Mouse (Mus musculus): ENCODE measurements around the gene Aldoc.

Gene Aldoc

DNA sequence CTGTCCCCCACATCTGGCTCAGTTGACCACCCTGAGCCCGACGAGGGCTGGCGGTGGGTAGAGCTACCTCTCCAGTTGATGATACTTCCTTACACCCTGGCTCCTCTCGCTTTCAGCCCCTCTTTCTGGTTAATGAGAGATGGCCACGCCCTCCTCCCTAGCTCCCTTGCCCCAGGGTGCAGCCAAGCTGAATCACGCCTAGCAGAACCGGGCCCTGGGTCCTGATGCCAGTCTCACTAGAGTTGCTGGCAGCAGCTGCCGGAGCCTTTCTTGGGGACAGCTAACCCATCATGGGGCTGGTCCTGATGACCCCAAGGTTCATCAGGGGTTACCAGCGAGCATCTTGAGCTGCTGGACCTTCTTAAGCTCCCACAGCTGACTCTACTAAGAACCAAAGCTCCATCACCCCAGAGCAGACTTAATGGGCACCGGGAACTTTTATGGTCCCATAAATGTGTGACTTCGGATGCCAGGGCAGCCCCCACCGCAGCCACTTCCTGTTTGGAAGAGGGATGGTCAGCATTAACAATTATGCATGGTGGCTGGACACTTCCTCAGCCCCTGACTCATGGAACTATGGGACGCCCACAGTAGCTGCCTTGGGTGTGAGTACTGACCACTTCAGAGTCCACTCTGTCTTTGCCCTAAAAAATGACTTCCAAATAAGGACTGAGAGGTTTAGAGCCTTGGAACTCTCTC is 40.7 kb downstream of the Aldoc start:
- no peak for DNase-seq

GRCm38 (mm10) chr11:78364103-78364502 is 41.3 kb downstream of the Aldoc start:
- DNase-seq = no peak

DNA sequence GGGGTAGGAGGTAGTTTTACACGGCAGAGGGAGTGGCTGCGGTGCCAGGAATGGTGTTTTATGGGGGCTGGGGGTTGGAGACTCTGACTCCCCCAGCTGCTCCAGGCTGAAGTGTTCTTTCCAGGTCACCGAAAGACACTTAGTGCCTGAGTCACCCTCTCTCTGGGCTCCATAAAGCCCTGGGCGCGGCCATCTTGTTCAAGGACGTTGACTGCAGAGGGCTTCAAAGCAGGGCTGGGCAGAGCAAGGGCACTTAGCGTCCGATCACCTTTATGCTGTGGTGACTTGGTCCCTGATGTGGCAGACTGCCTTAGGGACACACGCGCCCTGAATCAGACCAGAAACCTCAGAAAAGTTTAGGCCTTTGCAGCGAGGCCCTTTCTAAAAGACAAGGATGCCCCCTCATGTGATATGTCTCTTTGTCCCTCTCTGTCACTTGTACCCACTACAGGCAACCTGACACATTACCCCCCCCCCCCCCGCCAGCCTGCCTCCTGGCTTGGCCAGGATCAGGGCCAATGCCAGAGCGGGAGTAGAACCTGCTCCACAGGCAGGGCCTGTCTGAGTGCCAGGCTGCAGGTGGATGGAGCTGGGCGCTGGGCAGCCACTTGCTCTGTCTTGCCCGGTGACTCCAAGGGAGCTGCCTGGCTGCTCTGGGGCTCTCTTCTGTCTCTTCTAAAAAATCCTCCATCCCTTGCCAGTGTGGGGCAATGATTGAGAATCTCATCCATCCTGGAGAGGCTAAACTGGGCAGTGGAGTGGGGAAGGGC is 44.9 kb downstream of the Aldoc start:
- no peak for DNase-seq

- no peak for DNase-seq
These were observed 47.6 kb downstream of the Aldoc start for GRCm38 (mm10) chr11:78370389-78370788.

DNA sequence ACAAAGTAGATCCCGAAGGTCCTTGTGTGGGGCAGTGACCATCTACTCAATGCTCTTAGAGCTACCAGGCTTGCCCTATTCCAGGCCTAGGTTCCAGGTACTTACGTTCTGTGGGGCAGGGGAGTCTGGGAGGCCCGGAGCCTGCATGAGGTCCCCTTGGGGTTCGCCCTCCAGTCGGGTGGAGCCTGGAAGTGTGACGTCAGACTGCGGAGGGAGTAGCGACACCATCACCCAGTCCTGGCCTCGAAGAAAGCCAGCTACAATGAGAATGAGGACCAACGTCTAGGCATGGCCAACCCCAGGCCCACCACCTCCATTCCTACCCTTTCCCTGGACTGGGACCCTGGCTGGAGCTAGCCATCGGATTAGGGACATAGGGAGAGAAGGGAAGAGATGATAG is 48.9 kb downstream of the Aldoc start:
- no peak for DNase-seq

- DNase-seq = no peak
These were observed 49.4 kb downstream of the Aldoc start for GRCm38 (mm10) chr11:78372166-78372565.

DNA sequence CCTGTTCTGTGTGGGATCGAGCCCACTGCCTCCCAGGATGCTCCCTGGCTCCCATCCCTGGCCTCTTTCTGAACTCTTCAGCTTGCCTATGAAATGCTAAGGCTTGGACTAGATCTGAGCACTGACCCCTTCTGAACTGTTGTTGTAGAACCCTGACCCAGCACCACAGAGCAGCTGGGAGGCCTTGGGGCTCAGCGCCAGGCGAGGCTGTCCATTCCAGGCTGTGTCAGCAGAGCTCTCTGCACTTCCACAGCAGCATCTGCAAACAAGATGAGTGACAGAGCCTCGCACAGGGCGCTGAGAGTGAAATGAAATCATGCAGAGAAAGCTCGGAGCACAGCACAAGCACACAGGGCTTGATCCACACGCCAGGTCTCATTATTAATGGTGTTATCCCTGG is 49.8 kb downstream of the Aldoc start:
- DNase-seq = no peak

DNA sequence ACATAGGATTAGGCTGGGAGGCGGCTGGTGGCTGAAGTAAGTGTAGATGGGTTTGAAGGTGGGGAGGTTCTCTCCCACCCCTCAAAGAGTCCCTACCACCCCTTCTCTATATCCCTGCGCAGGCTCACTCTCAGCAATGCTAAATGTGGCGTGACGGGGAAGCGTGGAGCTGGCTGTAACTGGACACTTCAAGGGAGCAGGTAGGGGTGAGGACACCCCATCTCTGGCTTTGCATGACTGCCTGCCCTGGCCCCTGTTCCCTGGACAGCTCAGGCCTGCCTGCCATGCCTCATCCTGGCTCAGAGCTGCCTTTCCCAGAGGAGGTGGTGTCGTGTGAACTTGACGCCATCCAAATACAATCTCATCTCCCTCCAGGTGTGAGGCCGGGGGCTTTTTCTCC is 51.4 kb downstream of the Aldoc start:
- no peak for DNase-seq

All from thymus, postnatal 36 days (tissue).